Mouse (Mus musculus): ENCODE data around the gene Gpatch1.
A peak's percentile ranks its signal among the peaks of the same experiment; 100 is the strongest.

Gene Gpatch1

DNA sequence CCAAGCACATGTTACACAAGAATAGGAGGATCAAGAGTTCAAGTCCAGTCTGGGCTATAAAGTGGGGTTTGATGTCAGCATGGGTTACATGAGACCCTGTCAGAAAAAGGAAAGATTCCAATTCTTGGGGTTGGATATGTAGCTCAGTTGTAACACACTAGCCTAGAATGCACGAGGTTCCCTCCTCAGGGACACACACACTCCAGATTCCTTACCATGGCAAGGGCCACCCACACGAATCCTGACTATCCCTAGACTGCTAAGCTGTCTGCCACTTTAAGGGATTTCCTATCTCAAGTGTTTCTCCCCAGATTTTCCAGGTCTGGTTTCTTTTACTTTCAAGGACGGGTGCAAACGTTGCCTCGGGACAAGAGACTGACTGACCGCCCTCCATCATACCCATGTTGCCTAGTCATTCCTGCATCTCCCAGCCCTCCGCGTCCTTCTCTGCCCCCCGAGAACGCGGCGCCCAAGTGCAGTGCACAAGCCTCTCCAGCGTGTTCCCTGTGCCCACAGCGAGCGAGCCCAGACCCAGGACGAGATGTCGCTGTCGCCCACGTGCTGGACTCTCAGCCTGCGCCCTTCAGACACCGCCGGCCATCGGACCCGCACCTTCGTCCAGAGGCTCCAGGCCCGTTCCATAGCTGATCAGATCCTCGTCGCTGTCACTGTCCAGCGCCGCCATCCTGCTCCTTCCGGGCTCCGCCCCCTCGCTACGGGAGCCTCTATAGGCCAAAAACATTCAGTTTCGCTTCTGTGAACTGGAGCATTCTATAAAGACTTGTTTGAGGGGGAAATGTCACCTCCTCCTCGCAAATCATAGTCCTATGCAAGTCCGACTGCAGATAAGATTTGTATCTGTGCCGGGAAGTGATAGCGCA, at the start of gene Gpatch1:
Gene Gpatch1, minus strand, starts transcription at position 712 of the 881 bp plus-strand sequence.
- peak; percentile 96 for DNase-seq (ENCODE audit: low read depth, low spot score)

GRCm38 (mm10) chr7:35365161-35365910, 47.1 kb upstream of the Gpatch1 start:
- no peak for DNase-seq (ENCODE audit: low read depth, low spot score)

GRCm38 (mm10) chr7:35362868-35363267, 44.6 kb upstream of the Gpatch1 start:
- DNase-seq (ENCODE audit: low read depth, low spot score), result no peak

DNA sequence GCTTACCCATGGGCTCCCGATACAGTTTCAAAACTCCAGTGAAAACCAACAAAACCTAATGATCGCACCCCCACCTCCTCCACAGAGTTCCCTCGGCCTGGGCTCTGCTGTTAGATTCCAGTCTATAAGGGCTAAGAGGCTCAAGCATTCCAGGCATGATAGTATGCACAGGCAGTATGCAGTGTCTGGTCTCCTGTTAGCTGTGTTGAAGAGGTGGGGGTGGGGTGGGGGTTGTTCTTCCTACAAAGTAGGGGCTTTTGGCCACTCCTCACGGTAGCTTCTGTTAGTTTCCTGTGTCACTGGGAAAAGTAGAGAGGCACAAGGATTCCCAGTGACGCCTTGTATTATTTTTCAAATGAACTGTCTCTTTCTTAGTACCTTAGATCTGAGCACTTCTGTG, 44.0 kb upstream of the Gpatch1 start:
- no peak for DNase-seq (ENCODE audit: low read depth, low spot score)

GRCm38 (mm10) chr7:35357621-35358020, 39.4 kb upstream of the Gpatch1 start:
- peak; percentile 60 for DNase-seq (ENCODE audit: low read depth, low spot score)

- no peak for DNase-seq (ENCODE audit: low read depth, low spot score)
Measured at GRCm38 (mm10) chr7:35355303-35355872, 37.1 kb upstream of the Gpatch1 start.

- DNase-seq (ENCODE audit: low read depth, low spot score), result no peak
Measured at GRCm38 (mm10) chr7:35353306-35353705, 35.1 kb upstream of the Gpatch1 start.

DNA sequence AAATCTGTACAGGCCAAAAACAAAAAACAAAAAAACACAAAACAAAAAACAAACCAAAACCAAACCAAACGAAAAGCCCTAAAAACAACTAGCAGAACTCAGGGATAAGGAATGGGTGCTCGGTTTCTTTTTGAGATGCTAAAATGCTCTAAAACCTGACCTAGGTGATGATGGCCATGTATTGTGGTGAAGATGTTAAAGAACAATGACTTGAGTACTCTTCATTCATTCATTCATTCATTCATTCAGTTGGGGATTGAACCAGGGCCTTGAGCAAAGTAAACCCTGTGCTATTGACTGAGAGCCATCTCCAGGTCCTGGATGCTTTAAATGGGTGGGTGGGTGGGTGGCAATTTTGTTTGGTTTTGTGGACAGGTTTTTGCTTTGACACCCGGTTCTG, 32.9 kb upstream of the Gpatch1 start:
- DNase-seq (ENCODE audit: low read depth, low spot score), result no peak

DNA sequence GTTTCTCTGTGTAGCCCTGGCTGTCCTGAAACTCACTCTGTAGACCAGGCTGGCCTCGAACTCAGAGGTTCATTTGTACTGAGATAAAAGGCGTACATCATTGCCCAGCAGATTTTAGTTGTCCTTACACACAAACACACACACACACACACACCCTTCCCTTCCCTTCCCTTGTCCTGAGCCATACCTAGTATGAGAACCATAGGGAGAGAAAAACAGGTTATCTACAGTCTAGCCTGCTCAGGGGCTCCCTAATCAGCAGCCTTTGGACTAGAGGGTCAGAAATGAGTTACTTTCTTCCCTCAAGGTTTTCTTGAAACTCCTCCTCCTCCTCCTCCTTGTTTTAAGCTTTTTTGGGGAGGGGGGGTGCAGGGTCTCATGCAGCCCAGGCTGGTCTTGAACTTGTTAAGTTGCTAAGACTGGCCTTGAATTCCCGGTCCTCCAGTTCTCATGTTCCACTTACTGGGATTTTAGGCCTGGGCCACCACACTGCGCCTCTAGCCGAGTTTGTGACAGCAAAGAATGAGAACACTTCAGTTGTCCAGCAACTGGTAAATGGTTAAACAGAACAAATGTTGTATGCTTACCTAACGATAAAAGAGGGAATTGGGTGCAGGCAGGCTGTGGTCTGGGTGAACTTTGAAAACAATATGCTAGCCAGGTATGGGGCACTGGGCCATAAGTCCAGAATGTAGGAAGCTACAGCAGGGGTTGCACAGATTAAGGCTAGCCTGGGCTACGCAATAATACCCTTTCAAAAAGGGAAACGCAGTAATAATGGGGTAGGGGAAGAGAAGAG, 31.8 kb upstream of the Gpatch1 start:
- DNase-seq (ENCODE audit: low read depth, low spot score), result no peak

DNA sequence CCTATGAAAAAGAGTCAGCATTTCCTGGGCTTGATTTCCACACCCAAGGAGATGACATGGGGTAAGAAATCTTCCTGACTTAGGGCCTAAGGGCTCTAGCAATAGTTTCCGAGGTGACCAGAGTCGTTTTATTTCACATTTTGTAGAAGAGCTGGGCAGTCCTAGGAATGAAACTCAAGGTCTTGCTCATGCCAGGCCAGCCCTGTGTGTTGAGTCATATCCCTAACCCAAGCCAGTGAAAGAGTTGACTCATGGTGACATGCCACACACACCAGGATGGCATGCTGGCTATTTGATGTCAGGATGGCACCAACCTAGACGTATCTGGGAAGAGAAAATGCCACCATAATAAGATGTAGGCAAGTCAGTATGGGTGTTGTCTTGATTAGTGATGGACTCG, 30.8 kb upstream of the Gpatch1 start:
- no peak for DNase-seq (ENCODE audit: low read depth, low spot score)

GRCm38 (mm10) chr7:35347918-35348700, 29.9 kb upstream of the Gpatch1 start:
- no peak for DNase-seq (ENCODE audit: low read depth, low spot score)

- no peak for DNase-seq (ENCODE audit: low read depth, low spot score)
Measured at GRCm38 (mm10) chr7:35344785-35345330, 26.6 kb upstream of the Gpatch1 start.

DNA sequence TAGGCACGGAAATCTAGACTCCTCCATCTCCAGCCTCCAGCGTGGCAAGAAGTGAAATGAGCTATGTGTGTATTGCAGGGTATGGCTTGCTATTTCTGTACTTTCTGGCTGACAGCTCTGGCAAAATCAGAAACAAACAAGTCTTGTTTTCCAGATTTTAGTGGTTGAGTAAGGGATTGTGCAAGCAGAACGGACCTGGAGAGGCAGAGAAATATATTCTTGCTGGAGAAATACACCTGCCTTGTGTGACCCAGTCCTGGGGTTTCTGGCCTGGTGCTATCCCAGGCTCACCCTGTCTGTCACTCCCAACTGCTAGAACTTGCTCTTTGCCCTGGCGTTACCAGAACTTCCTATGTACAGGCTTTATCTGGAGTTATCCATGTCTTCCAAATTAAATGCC, 24.3 kb upstream of the Gpatch1 start:
- peak; percentile 63 for DNase-seq (ENCODE audit: low read depth, low spot score)

DNA sequence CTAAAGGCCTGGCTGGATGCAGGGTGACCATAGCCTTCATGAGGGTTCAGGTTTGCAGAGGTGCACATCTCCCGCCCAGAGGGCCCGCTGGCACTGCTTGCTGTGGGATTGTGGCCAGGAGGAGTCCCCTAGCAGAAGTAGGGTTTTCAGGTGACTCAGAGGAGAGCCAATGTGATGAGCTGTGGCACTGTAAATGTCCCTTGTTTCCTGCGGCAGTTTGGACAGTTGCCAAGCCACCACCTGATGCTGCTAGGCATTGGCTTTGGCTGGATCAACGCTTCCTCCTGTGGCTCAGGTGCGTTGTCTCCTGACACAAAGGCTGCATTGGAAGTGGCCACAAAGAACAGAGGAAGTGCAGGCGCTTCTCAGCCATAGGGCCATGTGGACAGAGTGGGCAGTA, 23.0 kb upstream of the Gpatch1 start:
- peak; percentile 36 for DNase-seq (ENCODE audit: low read depth, low spot score)

DNA sequence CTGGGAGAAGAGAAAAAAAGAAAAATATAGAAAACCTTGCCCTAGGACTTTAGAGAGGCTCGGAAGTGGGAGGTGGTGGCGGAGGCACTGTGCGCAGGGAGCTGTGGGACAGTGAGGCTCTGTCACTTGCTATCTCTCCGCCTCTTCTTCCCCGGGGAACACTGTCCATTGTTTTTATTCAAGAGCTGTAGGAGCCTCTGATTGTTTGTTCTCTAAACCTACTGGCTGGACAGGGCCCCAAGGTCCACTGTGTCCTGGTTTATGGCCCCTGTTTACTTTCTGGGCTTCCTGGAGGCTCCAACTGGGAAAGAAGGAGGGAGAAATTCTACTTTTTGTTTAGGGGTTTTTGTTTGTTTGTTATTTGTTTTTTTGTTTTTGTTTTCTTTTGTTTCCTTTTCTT, 22.0 kb upstream of the Gpatch1 start:
- peak; percentile 78 for DNase-seq (ENCODE audit: low read depth, low spot score)

DNA sequence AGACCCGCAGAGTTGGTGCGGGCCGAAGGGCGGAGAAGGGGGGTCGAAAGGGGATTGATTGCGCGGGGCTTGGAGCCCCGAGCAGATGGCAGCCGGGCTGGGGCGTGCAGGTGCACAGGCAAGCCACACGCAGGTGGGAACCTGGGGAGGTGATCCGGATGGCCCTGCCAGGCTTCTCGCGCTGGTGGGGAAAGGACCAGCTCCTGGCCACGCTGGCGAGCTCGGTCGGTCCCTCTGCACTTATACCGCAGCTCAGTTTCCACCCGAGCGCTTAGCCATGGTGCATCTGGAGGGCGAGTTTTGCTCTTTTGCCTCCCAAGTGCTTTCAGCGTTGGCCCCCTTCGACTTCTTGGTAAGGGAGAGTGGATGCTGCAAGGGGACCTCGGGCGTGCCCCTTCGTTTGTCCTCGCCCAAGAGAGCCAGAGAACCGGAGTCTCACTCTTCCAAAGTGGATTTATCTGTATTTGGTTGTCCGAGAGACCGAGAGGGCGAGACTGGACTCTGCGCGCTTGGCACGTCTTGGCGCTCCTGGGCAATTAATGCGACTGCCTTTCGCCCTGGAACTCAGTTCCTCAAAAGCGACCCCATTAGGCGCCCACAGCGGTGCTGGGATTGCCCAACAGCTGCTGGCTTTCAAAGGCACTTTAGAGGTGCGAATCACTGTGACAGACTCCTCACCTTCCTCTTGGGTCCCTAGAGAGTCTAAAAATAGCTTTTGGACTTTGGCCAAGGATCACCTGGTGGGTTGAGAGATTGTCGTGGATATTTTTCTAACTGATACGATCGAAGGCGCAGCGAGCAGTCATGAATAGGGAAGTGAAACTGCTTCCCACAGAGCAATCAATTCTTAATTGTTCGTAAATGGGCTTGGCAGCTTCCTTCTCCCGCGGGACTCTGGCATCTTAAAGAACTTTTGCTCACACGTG, 16.6 kb upstream of the Gpatch1 start:
- DNase-seq (ENCODE audit: low read depth, low spot score), result peak; percentile 24

- DNase-seq (ENCODE audit: low read depth, low spot score), result peak; percentile 99
Measured at GRCm38 (mm10) chr7:35333692-35334526, 15.7 kb upstream of the Gpatch1 start, which contains the start of gene Rhpn2. Gene Rhpn2 (plus strand): TSS chr7:35334170.

DNA sequence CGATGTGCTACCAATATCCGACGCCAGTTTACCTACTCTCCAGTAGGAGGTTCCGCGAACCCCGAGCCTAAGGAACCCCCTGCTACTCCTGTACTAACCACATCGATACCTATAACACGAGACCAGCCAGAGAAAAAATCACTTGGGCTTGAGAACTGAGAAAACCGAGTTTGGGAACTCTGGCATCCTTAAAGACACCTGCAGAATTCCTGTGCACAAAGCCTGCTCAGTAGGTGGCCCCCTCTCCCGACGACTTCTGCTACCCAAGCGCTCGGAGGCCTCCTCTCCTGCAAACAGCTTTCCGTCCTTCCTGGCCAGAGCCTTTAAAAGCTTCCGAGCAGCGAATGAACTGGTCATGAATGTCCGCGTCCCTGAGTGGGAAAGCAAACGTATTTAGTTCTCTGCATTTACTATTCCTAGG, 15.0 kb upstream of the Gpatch1 start:
- DNase-seq (ENCODE audit: low read depth, low spot score), result peak; percentile 83
